Mouse (Mus musculus): ENCODE measurements around the gene Slc9a3r1. TPM values are rescaled to one million over a fixed set of nuclear protein-coding genes. Genes with fewer than 3 reads are reported as not detected.

The Slc9a3r1 gene
- polyA plus RNA-seq, 1 experiment from 2014 or later: 29.5 TPM

DNA sequence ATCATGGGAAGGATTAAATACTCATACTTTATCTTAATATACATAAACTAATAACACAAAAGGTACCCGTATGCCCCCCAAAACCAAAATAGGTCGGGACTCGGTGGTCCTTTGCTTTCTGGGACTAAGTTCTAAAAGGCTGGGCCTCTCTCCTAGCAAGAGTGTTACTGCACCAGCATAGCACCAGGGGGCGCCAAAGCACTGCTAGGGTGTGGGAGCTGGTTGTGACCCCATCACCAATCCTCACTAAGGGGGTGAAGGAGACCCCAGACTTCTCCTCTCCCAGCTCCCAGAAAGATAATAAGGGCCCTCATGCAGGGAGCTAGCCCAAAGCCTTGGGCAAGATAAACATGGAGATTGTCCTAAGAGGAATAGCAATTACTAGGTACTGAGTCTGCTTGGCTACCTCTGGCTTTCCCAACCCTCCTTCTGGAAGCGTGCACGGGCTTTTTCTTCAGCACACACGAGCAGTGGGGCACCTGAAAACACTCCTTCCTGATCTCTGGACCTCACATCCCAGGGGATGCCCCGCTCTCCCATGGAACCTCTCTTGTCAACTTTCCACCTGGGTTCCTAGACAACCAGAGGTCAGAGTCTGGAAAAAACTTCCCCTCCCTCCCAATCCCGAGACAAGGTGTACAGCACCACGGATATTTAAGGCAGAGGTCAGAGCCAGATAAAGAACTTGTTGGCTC is 2.1 kb upstream of the Slc9a3r1 start:
- H3K27me3 ChIP-seq (ENCODE audit: control insufficient read depth, insufficient read depth, low read length): peaks cover 24% of the 10 kb centered on the region
- H3K4me2 ChIP-seq (replicated peaks; ENCODE audit: low read depth, low read length): no peak overlapping the region
- no peak overlapping the region for H3K9ac ChIP-seq (ENCODE audit: low read depth, low read length)
- peak; percentile 85 for DNase-seq (ENCODE audit: low spot score)
- ATAC-seq (ENCODE audit: low FRiP score): no peak
- H3K27ac ChIP-seq (ENCODE audit: low read depth, low read length): no peak overlapping the region
- H3K4me3 ChIP-seq (ENCODE audit: low read depth, low read length): no peak overlapping the region
- no peaks in the 10 kb centered on the region for H3K9me3 ChIP-seq (ENCODE audit: control insufficient read depth, low read length)
- peaks cover 13% of the 10 kb centered on the region for H3K4me1 ChIP-seq (replicated peaks; ENCODE audit: control insufficient read depth, insufficient read depth, low read length)
- 34% methylated on average over 10 of the region's 10 CpGs for WGBS
- H3K36me3 ChIP-seq (ENCODE audit: control insufficient read depth, insufficient read depth, low read length): no peaks in the 10 kb centered on the region

DNA sequence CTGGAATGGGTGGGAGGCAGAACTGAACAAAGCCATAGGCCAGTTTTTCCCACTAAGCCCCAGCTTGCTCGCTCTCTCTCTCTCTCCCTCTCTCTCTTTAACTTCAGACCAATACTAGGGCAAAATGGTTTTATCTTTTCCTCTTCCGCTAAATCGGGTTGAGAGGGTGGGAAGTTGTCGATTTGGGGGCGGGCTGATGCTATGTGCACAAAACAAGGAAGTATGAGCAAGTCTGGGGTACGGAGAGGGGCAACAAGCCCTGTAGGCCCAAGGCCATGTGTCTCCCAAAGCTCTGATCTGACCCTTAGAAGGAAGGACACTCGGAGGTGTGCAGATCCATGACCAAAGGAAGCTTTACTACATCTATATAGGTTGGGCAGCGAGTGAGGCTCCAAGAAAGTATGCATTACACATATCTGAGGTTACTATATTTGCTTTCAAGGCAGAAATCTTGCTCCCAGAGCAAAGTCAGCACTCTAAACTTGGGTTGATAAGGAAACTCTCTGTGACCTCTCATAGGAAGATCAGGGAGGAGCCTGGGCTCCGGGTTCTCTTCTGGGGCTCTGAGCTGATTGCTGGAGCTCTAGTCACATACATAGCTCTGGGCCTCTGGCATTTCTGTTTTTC is 1.4 kb upstream of the Slc9a3r1 start:
- ATAC-seq (ENCODE audit: low FRiP score) (no peak), DNase-seq (ENCODE audit: low spot score) (no peak)
- Histone ChIP-seq H3K36me3 (ENCODE audit: control insufficient read depth, insufficient read depth, low read length) (no peaks in the 10 kb centered on the region), H3K4me3 (ENCODE audit: low read depth, low read length) (no peak overlapping the region), H3K4me1 (replicated peaks; ENCODE audit: control insufficient read depth, insufficient read depth, low read length) (peaks cover 13% of the 10 kb centered on the region), H3K9ac (ENCODE audit: low read depth, low read length) (no peak overlapping the region), H3K27me3 (ENCODE audit: control insufficient read depth, insufficient read depth, low read length) (peaks cover 24% of the 10 kb centered on the region), H3K9me3 (ENCODE audit: control insufficient read depth, low read length) (no peaks in the 10 kb centered on the region), H3K27ac (ENCODE audit: low read depth, low read length) (no peak overlapping the region), H3K4me2 (replicated peaks; ENCODE audit: low read depth, low read length) (no peak overlapping the region)
- 62% methylated on average over 9 of the region's 9 CpGs for WGBS

DNA sequence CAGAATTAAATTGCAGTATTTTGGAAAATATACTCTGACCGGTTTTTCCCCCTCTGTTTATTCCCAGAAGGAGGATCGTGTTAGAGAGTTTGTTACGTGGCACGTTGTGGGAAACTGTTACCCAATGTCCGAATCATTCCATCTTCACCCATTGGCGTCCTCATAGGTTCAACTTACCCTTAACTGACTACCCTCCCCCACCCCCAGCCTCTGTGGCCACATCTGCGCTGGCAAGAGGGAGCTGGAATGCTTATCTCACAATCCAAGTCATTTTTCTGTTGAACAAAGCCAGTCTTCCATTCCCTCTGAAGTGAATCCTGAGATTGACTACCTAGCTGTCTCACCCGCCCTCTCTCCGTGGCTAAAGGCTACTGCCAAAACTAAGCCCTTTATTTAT is 938 bp upstream of the Slc9a3r1 start:
- Histone ChIP-seq H3K36me3 (ENCODE audit: control insufficient read depth, insufficient read depth, low read length) (no peaks in the 10 kb centered on the region), H3K4me3 (ENCODE audit: low read depth, low read length) (no peak overlapping the region), H3K4me1 (replicated peaks; ENCODE audit: control insufficient read depth, insufficient read depth, low read length) (peaks cover 13% of the 10 kb centered on the region), H3K9ac (ENCODE audit: low read depth, low read length) (no peak overlapping the region), H3K27me3 (ENCODE audit: control insufficient read depth, insufficient read depth, low read length) (peaks cover 24% of the 10 kb centered on the region), H3K27ac (ENCODE audit: low read depth, low read length) (no peak overlapping the region), H3K4me2 (replicated peaks; ENCODE audit: low read depth, low read length) (peak overlapping the region; percentile 90; the same call in 1 of the 2 replicates), H3K9me3 (ENCODE audit: control insufficient read depth, low read length) (no peaks in the 10 kb centered on the region)
- ATAC-seq (ENCODE audit: low FRiP score) (no peak), DNase-seq (ENCODE audit: low spot score) (no peak)
- WGBS: 21% methylated on average over 9 of the region's 9 CpGs

DNA sequence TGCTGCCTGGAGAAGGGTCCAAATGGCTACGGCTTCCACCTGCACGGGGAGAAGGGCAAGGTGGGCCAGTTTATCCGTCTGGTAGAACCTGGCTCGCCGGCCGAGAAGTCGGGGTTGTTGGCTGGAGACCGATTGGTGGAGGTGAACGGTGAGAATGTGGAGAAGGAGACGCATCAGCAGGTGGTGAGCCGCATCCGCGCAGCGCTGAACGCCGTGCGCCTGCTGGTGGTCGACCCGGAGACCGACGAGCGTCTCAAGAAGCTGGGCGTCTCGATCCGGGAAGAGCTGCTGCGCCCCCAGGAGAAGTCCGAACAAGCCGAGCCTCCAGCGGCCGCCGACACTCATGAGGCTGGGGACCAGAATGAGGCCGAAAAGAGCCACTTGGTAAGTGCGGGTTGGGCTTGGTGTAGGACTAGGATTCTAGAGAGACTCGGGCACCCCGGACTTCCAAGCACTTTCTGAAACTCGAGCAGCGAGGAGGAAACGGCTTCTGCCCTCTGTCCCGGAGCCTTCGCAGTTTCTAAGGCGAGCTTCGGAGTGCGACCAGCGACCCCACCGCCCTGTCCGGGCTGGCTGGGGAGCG is 518 bp downstream of the Slc9a3r1 start:
- H3K9ac ChIP-seq (ENCODE audit: low read depth, low read length): peak overlapping the region; percentile 46
- H3K27ac ChIP-seq (ENCODE audit: low read depth, low read length): no peak overlapping the region
- ATAC-seq (ENCODE audit: low FRiP score): peak; percentile 41
- no peaks in the 10 kb centered on the region for H3K9me3 ChIP-seq (ENCODE audit: control insufficient read depth, low read length)
- H3K4me2 ChIP-seq (replicated peaks; ENCODE audit: low read depth, low read length): peak overlapping the region; percentile 90
- DNase-seq (ENCODE audit: low spot score): peak; percentile 72
- no peaks in the 10 kb centered on the region for H3K36me3 ChIP-seq (ENCODE audit: control insufficient read depth, insufficient read depth, low read length)
- H3K4me1 ChIP-seq (replicated peaks; ENCODE audit: control insufficient read depth, insufficient read depth, low read length): peaks cover 13% of the 10 kb centered on the region
- peak overlapping the region; percentile 59 for H3K4me3 ChIP-seq (ENCODE audit: low read depth, low read length)
- under 1% methylated on average over 47 of the region's 47 CpGs for WGBS
- peaks cover 24% of the 10 kb centered on the region for H3K27me3 ChIP-seq (ENCODE audit: control insufficient read depth, insufficient read depth, low read length)

DNA sequence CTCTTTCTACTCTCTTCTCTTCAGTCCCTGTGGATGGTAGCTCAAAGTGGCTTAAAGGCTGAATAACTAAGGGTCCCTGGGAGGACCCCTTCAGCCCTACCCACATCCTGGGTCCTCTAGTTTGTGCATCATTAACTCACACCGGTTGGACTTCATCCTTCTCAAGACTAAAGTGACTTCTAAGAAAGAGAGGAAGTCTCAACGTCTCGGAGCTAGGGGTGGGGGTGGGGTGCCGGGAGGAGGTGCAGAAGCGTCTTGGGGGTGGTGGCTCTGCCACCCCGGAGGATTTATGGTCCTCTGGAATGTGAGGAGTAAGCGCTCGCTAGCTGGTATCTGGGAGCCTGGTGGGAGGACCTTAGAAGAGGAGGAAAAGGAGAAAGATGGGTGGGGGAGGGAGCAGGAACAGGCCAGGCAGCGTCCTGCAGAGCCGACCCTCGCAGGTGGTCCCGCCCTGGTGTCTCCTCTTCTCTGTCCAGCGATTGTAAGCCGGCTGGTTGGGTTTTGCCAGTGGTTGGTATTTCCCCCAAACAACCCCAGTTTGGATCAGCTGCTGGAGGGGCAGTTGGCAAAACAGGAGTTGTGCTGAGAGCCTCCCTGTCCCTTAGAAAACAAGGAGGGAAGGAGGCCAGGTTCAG is 1.3 kb downstream of the Slc9a3r1 start:
- Histone ChIP-seq H3K4me2 (replicated peaks; ENCODE audit: low read depth, low read length) (peak overlapping the region; percentile 90), H3K9ac (ENCODE audit: low read depth, low read length) (peak overlapping the region; percentile 35), H3K27me3 (ENCODE audit: control insufficient read depth, insufficient read depth, low read length) (peaks cover 24% of the 10 kb centered on the region), H3K27ac (ENCODE audit: low read depth, low read length) (no peak overlapping the region), H3K9me3 (ENCODE audit: control insufficient read depth, low read length) (no peaks in the 10 kb centered on the region), H3K4me1 (replicated peaks; ENCODE audit: control insufficient read depth, insufficient read depth, low read length) (peaks cover 13% of the 10 kb centered on the region), H3K4me3 (ENCODE audit: low read depth, low read length) (peak overlapping the region; percentile 59), H3K36me3 (ENCODE audit: control insufficient read depth, insufficient read depth, low read length) (no peaks in the 10 kb centered on the region)
- ATAC-seq (ENCODE audit: low FRiP score) (no peak), DNase-seq (ENCODE audit: low spot score) (no peak)
- 0% methylated on average over 14 of the region's 14 CpGs for WGBS

DNA sequence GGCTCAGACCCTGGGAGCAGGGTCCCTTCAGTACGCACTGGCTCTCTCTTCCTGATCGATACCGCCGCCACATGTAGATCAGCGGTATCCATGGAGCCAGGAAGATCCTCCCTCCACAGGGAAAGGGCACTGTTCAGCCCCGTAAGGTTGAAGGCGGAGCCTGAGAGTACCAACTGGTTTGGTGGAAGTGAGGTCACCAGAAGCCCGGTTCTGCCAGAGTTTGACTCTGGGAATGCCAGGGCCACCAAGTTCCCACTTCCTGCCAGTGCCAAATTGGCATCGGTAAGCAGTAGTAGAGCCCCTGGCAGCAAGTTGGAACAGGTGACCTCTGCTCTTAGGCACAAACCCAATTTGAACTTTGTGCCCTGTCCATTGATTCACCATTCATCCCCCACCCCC is 1.8 kb downstream of the Slc9a3r1 start:
- no peak overlapping the region for H3K27ac ChIP-seq (ENCODE audit: low read depth, low read length)
- under 1% methylated on average over 9 of the region's 9 CpGs for WGBS
- H3K4me3 ChIP-seq (ENCODE audit: low read depth, low read length): peak overlapping the region; percentile 59
- DNase-seq (ENCODE audit: low spot score) (no peak), ATAC-seq (ENCODE audit: low FRiP score) (no peak)
- peaks cover 24% of the 10 kb centered on the region for H3K27me3 ChIP-seq (ENCODE audit: control insufficient read depth, insufficient read depth, low read length)
- no peaks in the 10 kb centered on the region for H3K9me3 ChIP-seq (ENCODE audit: control insufficient read depth, low read length)
- peak overlapping the region; percentile 35 for H3K9ac ChIP-seq (ENCODE audit: low read depth, low read length)
- H3K4me1 ChIP-seq (replicated peaks; ENCODE audit: control insufficient read depth, insufficient read depth, low read length): peaks cover 13% of the 10 kb centered on the region
- H3K4me2 ChIP-seq (replicated peaks; ENCODE audit: low read depth, low read length): peak overlapping the region; percentile 90
- H3K36me3 ChIP-seq (ENCODE audit: control insufficient read depth, insufficient read depth, low read length): no peaks in the 10 kb centered on the region

DNA sequence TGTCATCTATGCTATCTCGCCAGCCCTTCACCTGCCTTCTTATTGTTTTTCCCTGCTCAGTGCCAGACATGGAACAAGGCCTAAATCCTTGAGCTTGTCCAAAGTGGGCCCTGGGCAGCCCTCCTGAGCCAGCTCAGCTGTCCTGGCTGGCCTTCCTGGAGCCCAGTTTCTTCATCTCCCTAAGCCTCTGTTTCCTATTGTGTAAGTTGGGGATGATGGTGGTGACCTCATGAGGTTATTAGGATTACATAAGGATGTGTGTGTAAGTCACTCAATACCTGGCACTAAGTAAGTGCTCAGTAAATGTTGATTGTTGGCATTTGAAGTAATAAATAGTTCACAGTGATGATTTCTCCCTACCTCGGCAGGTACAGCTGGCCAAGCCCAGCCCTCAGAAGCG is 3.6 kb downstream of the Slc9a3r1 start:
- no peaks in the 10 kb centered on the region for H3K9me3 ChIP-seq (ENCODE audit: control insufficient read depth, low read length)
- DNase-seq (ENCODE audit: low spot score) (no peak), ATAC-seq (ENCODE audit: low FRiP score) (no peak)
- no peak overlapping the region for H3K4me3 ChIP-seq (ENCODE audit: low read depth, low read length)
- no peak overlapping the region for H3K27ac ChIP-seq (ENCODE audit: low read depth, low read length)
- WGBS: 97% methylated on average over 3 of the region's 3 CpGs
- no peaks in the 10 kb centered on the region for H3K36me3 ChIP-seq (ENCODE audit: control insufficient read depth, insufficient read depth, low read length)
- H3K27me3 ChIP-seq (ENCODE audit: control insufficient read depth, insufficient read depth, low read length): peaks cover 20% of the 10 kb centered on the region
- H3K4me1 ChIP-seq (replicated peaks; ENCODE audit: control insufficient read depth, insufficient read depth, low read length): peaks cover 12% of the 10 kb centered on the region
- no peak overlapping the region for H3K4me2 ChIP-seq (replicated peaks; ENCODE audit: low read depth, low read length)
- no peak overlapping the region for H3K9ac ChIP-seq (ENCODE audit: low read depth, low read length)

DNA sequence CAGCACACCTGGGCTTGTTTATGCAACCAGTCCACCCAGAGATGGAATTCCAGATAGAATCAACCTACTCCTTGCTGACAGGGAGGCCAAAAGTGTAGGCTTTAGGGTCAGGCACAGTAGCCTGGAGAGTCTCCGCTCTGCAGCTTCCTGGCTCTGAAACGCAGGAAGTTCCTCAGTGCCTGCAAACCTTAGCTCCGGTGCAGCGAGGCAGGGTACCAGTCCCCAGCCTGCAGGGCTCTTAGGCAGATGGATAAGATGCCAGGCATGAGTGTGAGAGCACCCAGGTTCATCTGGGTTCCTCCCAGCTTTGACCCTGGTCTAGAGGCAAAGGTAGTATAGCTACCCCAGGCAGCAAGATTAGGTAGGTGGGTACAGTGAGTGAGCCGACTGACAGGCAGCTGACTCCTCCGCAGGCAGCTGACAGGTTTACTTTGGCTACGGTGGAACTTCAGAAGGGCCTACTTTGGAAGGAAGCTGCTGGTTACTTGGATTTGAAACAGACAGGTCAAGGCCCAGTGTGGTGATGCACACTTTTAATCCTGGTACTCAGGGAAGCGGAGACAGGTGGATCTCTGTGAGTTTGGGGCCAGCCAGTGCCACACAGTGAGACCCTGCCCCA is 4.6 kb downstream of the Slc9a3r1 start:
- Histone ChIP-seq H3K4me1 (replicated peaks; ENCODE audit: control insufficient read depth, insufficient read depth, low read length) (peaks cover 13% of the 10 kb centered on the region), H3K9ac (ENCODE audit: low read depth, low read length) (0 out of 2 replicates have a peak overlapping the region, but pooled peaks have one; percentile 8), H3K27me3 (ENCODE audit: control insufficient read depth, insufficient read depth, low read length) (peaks cover 15% of the 10 kb centered on the region), H3K9me3 (ENCODE audit: control insufficient read depth, low read length) (no peaks in the 10 kb centered on the region), H3K36me3 (ENCODE audit: control insufficient read depth, insufficient read depth, low read length) (no peaks in the 10 kb centered on the region), H3K4me2 (replicated peaks; ENCODE audit: low read depth, low read length) (no peak overlapping the region), H3K4me3 (ENCODE audit: low read depth, low read length) (no peak overlapping the region), H3K27ac (ENCODE audit: low read depth, low read length) (no peak overlapping the region)
- ATAC-seq (ENCODE audit: low FRiP score) (no peak), DNase-seq (ENCODE audit: low spot score) (no peak)
- 83% methylated on average over 8 of the region's 8 CpGs for WGBS
